Mouse (Mus musculus) brain, embryonic 18.5 days (tissue): Measurements from ENCODE around the gene Ptprs.

Source experiments
- DNase-seq: peaks from one replicate; pipeline ENCODE4 v3.0.0-alpha.2; 2012; ENCODE audit warnings: low read depth, low spot score

The Ptprs gene

GRCm38 (mm10) chr17:56468380-56468779 lies 7.9 kb downstream of the Ptprs start:
- no peak for DNase-seq

GRCm38 (mm10) chr17:56467456-56467884 lies 8.8 kb downstream of the Ptprs start:
- peak; percentile 86 for DNase-seq

- no peak for DNase-seq
These were observed 9.5 kb downstream of the Ptprs start for GRCm38 (mm10) chr17:56466747-56467146.

GRCm38 (mm10) chr17:56464817-56465216 lies 11.5 kb downstream of the Ptprs start:
- no peak for DNase-seq

GRCm38 (mm10) chr17:56464345-56464744 lies 11.9 kb downstream of the Ptprs start:
- no peak for DNase-seq

GRCm38 (mm10) chr17:56463500-56463899 lies 12.8 kb downstream of the Ptprs start:
- DNase-seq = no peak

GRCm38 (mm10) chr17:56462835-56463455 lies 13.3 kb downstream of the Ptprs start:
- DNase-seq = no peak

- DNase-seq = peak; percentile 95
These were observed 14.2 kb downstream of the Ptprs start for GRCm38 (mm10) chr17:56461771-56462743.

- no peak for DNase-seq
These were observed 15.4 kb downstream of the Ptprs start for GRCm38 (mm10) chr17:56460876-56461275.

GRCm38 (mm10) chr17:56457442-56457841 lies 18.8 kb downstream of the Ptprs start:
- no peak for DNase-seq

- DNase-seq = no peak
These were observed 19.9 kb downstream of the Ptprs start for GRCm38 (mm10) chr17:56456353-56456752.

GRCm38 (mm10) chr17:56453689-56454088 lies 22.6 kb downstream of the Ptprs start:
- DNase-seq = no peak

- no peak for DNase-seq
These were observed 23.0 kb downstream of the Ptprs start for GRCm38 (mm10) chr17:56453251-56453650.

GRCm38 (mm10) chr17:56447716-56448115 lies 28.6 kb downstream of the Ptprs start:
- DNase-seq = no peak

GRCm38 (mm10) chr17:56445397-56445796 lies 30.9 kb downstream of the Ptprs start:
- peak; percentile 60 for DNase-seq

- no peak for DNase-seq
These were observed 31.5 kb downstream of the Ptprs start for GRCm38 (mm10) chr17:56444771-56445170.

- DNase-seq = no peak
These were observed 32.9 kb downstream of the Ptprs start for GRCm38 (mm10) chr17:56443341-56443795.

GRCm38 (mm10) chr17:56442316-56442715 lies 34.0 kb downstream of the Ptprs start:
- DNase-seq = no peak

- DNase-seq = no peak
These were observed 36.4 kb downstream of the Ptprs start for GRCm38 (mm10) chr17:56439731-56440460.

GRCm38 (mm10) chr17:56431582-56431981 lies 44.7 kb downstream of the Ptprs start:
- DNase-seq = no peak

GRCm38 (mm10) chr17:56427857-56428256 lies 48.4 kb downstream of the Ptprs start:
- DNase-seq = no peak

- DNase-seq = no peak
These were observed 50.3 kb downstream of the Ptprs start for GRCm38 (mm10) chr17:56425941-56426340.
